Mouse (Mus musculus): Measurements from ENCODE around the gene Lrrc27.

Lrrc27 gene

DNA sequence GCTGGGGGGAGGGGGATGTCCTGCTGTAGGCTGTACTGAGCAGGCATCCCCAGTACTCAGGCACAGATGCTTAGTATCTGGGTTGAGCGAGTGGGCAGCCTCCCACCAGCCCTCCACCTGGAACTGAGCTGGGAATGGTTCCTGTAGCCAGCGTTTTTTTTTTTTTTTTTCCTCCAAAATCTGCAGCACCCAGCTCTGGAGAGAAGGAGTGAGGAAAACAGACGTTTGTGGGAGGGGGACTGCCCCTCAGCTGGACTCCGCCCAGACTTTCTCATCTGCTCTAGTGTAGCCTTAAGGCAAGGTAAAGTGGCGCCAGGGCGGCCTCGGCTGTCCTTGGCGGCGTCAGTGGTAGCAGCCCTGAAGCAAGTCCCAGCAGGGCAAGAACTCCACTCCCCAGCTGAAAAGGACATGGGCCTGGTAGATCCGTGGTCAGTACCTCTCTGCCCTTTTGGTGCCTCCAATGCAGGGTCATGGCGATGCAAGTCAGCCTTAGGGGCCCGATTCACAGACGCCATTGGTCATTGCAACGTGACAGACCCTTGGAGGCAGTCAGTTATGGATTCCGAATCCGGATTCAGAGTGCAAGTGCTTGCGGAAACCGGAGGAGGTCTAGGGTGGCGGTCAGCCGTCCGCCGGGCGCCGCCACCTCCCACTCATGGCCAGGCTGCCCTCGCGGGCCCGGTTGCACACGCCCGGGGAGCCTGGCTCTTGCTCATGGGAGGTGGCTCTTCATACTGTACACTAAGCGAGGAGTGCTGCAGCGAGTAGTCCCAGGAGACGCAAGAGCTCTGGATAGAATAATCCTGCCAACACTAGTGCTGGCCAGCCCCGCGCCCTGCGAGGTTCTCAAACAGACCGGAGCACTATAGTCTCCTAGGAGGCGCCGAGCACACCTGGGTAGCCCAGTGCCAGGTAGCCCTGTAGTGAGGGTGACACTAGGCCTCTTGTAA is 34.4 kb downstream of the Lrrc27 start:
- DNase-seq (ENCODE audit: extremely low spot score): peak; percentile 71

DNA sequence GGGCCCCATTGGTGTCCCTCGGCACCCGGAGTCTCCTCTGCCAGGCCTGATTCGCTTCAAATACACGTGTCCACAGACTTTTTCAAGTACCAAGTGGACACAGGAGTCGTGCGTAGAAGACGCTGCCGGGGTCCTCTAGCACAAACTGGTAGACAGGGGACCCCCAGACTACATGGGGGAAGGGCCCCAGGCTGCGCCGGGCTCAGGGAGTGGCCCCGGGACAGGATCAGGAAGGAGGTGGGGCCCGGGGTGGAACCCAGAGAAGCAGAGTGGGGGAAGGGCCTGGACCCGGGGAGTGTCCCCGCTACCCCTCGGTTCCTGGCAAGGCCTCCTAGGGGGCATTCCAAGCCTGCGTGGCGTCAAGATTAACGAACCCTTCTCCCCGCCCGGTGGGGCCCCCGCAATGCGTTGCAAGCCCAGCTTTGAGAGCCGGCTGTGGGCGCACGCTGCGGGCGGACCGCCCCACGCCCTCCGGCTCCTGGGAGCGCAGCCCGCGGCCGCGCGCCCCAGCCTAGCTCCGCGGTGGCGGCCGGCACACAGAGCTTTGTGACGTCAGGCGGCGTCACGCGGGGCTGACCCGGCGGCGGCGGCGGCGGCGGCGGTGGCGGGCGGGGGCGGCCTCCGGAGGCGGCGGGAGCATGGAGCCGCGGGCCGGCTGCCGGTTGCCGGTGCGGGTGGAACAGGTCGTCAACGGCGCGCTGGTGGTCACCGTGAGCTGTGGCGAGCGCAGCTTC is 35.3 kb downstream of the Lrrc27 start, which contains the start of gene Pwwp2b:
Gene Pwwp2b (plus strand): TSS at position 602 of the 734 bp plus-strand sequence.
- peak; percentile 79 for DNase-seq (ENCODE audit: extremely low spot score)

DNA sequence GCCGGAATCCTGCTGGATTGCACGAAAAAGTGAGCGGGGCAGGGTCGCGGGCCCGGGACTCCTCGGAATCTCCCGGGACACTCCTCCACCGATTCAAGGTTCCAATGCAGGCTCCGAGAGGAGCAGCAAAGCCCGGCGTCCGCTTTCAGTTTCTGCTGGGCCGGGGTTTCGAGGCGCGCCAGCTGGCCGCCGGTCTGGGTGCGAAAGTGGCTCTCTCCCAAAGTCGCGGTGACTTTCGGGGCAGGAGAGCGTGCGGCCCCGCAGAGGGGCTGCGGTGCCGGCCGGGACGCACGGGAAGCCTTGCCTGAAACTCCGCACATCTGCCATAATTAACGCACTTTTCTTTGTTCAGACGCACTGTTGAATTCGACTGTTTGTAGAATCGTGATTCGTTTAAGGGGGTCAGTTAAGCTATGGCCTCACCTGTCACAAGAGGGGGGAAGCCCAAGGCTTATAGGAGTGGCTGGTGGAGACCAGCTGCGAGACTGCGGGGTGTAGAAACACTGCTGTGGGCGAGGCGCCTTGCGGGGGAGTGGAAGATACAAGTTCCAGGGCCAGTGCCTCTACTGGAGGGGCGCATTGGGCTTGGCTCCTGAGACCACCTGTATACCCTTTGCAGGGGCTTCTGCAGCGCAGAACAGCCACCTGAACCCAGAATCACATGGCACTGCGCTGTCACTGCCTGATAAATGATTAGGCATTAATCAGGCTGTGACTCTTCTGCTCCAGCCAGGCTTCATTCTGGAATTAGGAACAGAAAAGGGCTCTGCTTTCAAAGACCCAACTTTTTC is 36.0 kb downstream of the Lrrc27 start:
- no peak for DNase-seq (ENCODE audit: extremely low spot score)

DNA sequence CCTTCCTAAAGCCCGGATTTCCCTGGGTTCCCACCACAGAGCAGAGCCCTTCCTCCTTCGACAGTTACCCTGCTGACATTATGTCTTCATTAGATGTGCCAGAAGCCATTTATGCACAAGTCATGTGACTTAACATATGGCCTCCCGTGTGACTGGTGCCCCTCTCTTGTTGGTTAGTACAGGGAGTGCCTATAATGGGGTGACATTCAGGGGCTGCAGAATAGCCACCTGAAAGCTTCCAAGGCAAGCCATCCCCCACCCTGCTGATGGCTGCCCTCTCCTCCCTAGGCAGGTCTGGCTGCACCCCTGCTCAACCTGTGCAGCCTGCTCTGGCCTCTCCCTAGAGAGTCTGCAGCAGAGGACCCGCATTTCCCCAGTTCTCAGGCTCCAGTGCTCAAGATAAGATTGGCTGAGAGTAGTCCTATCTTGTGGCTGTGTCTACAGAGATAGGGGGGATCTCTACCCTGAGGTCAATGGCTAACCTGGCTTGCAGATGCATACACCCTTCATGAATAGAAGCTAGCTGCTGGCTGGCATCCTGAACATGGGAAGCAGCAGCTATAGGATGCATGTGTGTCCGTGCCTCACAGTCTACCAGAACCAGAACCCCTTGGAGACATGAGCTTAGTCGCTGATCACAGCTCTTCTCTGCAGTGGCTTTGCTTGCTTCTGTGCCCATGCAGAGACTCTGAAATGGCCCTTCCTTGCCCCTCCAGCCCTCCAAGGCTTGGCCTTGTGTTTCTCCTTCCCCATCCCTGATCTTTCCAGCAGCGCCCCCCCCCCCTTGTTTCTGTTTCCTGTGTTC is 36.8 kb downstream of the Lrrc27 start:
- DNase-seq (ENCODE audit: extremely low spot score): no peak

GRCm38 (mm10) chr7:139251881-139252301 is 39.1 kb downstream of the Lrrc27 start:
- no peak for DNase-seq (ENCODE audit: extremely low spot score)

GRCm38 (mm10) chr7:139252566-139252965 is 39.8 kb downstream of the Lrrc27 start:
- DNase-seq (ENCODE audit: extremely low spot score): no peak

DNA sequence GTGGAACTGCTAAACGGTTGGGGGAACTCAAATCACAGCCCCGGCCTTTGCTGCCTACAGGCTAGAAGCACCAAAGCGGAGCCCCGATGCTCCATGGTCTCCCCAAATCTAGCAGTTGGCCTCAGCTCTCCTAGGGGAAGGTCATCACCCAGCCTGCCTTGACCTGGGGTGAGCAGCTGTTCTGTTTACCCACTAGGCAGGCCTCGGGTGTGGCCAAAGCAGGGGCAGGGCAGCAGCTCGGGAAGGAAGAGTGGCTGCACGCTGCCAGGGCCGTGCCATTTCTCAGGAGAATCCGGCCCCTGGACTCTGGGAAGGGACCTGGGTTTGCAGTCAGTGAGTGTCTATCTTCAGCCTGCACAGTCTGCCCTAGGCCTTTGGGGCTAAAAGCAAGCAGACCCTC is 40.2 kb downstream of the Lrrc27 start:
- DNase-seq (ENCODE audit: extremely low spot score): no peak

DNA sequence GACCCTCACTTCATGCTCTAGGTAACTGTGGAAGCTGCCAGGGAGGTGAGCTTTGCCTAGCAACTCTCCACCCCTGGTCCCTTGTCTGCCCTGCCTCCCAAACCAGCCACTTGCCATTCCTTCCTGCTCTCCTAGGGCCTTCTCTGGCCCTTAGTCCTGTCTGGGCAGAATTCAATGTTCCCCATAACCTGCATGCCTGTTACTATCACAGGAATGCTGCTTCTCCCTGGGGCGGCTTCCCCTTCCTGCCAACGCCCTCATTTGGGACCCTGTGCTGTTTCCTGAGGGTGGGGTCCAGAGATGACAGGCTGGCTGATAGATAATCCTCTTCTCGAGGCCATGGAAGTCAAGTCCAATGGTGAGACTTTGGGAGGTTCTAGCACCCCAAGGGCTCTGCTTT is 40.7 kb downstream of the Lrrc27 start:
- DNase-seq (ENCODE audit: extremely low spot score): no peak

DNA sequence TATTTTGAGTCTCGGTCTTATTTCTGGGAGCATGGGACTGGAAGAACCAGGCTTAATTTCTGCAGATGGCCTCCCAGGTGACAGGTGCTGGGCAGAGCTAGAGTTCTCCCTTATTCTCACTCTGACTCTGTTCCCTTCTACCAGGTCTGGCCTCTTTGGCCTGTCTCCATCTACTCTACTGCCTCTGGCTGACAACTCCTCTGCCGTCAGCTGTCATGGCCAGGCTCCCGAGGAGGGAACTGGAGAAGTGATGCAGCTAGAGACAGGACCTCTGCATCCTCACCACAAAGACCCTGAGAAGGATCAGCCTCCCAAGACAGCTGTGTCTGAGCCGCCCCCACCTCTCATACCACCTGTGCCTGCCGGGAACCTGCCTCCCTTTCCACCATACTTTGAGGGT is 41.8 kb downstream of the Lrrc27 start:
- DNase-seq (ENCODE audit: extremely low spot score): no peak

DNA sequence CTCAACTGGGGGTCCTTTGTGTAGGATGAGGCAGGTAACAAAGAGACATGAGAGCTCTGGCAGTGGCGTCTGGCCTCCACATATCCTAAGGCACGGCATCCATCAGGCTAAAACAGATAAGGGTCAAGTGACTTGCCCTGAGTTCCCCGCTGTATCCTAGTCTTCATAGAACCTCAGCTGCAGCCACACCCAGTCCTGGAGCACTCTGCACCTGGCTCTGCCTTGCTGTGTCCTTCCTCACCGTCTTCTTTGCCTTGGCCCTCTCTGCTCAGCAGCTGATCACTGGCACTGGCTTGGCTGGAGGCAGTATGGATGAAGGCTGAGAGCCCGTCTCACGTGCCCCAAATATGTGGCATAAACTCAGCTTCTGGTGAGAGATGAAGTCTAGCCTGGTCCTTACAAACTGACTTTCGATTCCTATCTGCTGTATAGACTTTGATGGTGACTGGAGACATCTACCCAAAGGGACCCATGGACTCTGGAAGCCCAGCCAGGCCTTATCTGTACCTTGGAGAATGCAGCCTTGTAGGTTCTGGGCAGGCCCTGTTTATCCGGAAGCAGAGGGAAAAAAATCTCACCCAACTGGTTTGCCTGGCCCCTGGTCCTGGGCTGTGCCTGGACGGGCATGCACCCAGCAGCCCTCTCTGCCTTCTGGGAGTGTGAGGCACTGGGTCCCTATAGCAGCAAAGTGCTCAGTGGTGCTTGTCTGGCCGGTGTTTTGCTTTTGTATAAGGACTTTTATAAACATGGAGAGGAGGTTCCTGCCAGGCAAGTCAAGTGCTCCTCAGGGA is 45.2 kb downstream of the Lrrc27 start:
- DNase-seq (ENCODE audit: extremely low spot score): no peak

GRCm38 (mm10) chr7:139264337-139264736 is 51.5 kb downstream of the Lrrc27 start:
- DNase-seq (ENCODE audit: extremely low spot score): no peak

DNA sequence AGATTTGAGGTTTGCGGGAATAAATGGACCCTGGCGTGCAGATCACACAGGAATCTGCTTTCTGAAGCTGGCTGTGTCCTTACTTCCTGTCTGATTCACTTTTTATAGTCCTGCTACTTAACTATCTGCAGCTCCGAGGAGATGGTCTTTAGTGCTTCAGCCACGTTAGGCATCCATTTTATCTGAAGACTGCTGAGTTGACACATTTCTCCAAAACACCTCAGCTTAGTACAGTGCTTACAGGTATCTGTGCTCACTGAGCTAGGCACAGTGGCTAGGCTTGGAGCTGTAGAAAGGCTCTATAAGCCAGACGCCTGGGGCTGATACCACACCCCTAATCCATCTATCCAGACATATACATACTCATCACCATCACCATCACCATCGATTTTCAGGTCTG is 52.8 kb downstream of the Lrrc27 start:
- DNase-seq (ENCODE audit: extremely low spot score): no peak

DNA sequence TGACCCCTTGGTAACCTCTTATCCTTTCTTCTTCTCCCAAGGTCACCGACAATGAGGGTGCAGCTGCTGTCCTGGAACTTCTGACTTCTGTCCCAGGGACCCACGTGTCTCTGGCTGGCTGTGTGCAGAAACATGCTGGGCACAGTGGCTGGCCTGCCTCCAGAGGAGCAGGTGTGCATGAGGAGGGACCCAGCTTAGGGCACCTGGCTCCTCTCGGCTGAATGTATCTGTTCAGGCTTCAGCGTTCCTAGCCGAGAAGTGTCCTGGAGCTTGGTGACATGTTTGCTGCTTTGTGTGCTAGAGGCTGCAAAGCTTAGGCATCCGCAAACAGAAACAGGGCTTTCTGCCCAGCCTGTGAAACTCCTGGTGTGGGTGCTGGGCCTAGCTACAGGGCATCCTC is 53.6 kb downstream of the Lrrc27 start:
- DNase-seq (ENCODE audit: extremely low spot score): no peak

DNA sequence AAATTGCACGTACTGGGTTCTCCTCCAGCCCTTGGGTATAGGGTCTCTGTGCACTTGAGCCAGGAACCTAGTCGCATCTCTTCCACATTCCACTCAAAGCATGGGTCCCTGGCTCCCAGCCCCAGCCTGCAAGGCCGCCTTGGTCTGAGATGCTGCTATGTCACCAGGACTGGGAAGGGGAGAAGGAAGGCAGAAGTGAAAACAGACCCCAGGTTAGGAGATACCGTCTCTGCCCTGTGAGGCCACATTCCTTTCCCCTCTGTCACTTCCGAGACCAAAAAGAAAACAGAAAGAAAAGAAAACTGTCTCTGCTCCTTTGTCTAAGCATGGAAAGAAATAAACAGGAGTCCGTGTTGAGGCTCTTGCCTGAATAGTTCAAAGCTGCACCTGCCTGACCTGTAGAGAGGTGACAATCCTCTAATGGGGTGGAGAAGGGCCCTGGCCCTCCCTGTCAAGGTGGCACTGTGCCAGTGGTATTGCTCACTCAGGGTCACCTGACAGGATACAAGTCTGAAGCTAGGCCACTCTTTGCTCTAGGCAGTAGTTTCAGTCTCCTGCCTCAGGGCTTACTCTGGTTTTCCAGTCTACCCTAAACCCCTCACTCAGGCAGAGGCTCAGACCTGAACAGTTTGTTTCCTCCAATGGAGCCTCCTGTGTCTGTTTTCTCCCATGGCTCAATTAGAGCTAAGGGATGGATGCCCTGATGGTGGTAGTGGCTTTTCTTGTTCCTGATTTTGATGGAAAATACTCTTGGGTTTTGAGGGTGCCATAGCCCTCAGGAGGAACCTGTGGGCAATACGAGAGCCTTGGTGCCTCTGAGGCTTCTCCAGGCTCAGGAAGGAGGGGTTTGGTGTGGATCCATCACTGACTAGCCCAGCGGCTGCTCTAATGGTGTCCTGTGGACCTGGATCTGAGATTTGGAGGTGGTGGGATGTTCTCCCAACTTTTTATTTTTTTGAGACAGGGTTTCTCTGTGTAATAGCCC is 54.4 kb downstream of the Lrrc27 start:
- DNase-seq (ENCODE audit: extremely low spot score): no peak

GRCm38 (mm10) chr7:139270738-139271137 is 58.0 kb downstream of the Lrrc27 start:
- no peak for DNase-seq (ENCODE audit: extremely low spot score)

- DNase-seq (ENCODE audit: extremely low spot score): no peak
Measured at GRCm38 (mm10) chr7:139271871-139272270, 59.1 kb downstream of the Lrrc27 start.

GRCm38 (mm10) chr7:139272639-139273396 is 60.0 kb downstream of the Lrrc27 start:
- DNase-seq (ENCODE audit: extremely low spot score): no peak

GRCm38 (mm10) chr7:139273397-139273719 is 60.6 kb downstream of the Lrrc27 start:
- DNase-seq (ENCODE audit: extremely low spot score): no peak

GRCm38 (mm10) chr7:139275586-139275985 is 62.8 kb downstream of the Lrrc27 start:
- DNase-seq (ENCODE audit: extremely low spot score): no peak

All from embryo, embryonic 9.5 days (tissue).